Mouse (Mus musculus): Measurements from ENCODE around the gene Fam189a1.

The Fam189a1 gene

DNA sequence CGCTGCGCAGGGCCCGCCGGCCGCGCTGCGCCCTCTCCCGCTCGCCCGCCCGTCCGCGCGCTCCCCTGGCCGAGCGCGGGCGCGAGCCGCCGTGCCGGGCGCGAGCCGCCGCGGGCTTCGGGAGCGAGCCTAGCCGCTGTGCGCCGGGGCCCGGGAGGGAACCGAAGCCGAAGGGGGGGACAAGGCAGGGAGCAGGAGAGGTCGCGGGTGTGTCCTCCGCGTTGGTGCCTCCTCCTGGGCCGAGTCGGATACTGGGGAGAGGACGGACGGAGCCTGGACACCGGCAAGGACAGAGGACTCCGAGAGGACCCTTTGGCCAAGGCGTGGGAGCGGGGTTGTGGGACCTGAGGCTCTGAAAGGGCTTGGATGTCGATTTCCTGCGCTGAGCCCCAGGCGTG is at the start of gene Fam189a1:
Gene Fam189a1, minus strand, starts transcription at position 57 of the 398 bp plus-strand sequence.
- DNase-seq (ENCODE audit: low spot score in 2 of 2), result no peak

DNA sequence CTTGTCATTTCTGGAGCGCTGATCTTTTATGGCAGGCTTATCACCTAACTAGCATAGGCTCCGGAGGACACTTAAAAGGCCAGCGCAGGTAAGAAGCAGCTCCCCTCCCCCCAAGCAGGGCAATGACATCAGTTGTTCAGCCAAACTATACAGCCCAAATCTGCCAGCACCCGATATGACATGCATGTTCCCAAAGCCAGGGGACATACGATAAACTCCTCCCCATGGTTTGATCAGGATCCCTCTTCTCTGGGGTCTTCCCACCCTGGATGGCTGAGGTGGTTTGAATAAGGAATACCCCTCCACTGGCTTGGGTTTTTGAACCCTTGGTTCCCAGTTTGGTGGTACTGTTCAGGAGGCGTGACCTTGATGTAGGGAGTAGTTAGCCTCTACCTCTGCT is 49.7 kb upstream of the Fam189a1 start:
- DNase-seq (ENCODE audit: low spot score in 2 of 2), result no peak

DNA sequence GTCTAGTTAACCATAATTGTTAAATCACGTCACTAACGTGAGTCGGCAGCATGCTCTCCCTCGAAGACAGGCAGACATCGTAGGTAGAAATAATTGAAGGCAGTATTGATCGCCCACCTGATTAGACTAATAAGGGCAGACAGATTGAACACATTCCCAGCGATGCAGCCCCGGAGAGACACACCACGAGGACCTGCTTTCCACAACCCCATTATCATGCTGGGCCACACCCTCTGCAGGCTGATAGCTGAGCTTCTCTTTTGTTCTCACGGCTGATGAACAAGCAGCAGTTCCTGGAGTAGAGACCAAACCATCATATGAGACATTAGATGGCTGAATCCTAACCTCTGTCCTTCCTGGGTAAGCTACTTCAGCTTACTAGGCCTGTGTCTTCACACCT is 46.3 kb upstream of the Fam189a1 start:
- no peak for DNase-seq (ENCODE audit: low spot score in 2 of 2)

- DNase-seq (ENCODE audit: low spot score in 2 of 2), result no peak
These were observed 24.3 kb upstream of the Fam189a1 start for GRCm38 (mm10) chr7:65180694-65181093.

- no peak for DNase-seq (ENCODE audit: low spot score in 2 of 2)
These were observed 14.4 kb upstream of the Fam189a1 start for GRCm38 (mm10) chr7:65170762-65171161.

DNA sequence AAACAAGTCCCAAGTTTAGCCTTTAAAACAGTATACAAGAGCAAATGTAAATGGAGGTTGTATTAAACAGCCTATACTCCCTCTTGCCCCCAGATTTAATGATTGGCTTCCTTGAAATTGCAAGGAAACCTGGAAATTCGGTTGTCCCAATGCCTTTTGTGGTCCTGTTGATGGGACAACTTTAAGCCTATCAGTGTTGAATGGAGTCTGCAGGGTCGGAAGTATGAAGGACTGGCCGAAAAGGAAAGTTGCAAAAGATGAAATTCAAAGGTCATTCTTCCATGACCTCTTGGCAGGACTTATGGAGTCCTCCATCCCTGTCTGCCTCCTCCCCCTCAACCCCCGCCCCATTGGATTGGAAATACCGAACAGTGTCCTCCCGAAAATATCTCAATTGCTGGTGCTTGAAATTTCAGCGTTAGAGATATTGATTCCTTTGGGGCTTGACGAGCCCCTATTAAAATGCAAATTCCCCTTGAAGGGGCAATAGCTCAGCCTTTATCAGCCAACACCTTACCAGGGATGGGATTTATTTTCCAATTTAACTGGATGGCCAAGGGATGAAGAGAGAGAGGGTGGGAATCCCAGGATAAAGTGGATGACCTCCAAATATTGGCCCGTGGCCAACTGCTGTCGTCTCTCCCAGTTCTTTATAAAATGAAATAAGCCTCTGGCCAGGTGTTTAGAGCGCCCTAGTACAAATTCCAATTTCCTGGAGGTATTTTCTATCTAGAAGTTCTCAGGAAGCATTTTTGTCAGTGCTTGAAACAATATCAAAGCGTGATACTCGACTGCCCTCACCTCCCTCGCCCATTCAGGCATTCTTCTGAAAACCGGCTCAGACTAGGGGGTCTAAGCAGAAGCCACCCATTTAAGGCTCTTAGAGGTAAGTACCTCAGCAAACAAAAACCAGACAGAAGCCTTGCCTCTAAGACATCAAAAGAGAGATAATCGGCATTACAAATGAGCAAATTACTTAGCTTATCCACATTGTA is 958 bp upstream of the Fam189a1 start:
- DNase-seq (ENCODE audit: low spot score in 2 of 2), result no peak

GRCm38 (mm10) chr7:65155628-65156513 is 499 bp downstream of the Fam189a1 start:
- DNase-seq (ENCODE audit: low spot score in 2 of 2), result peak in 1 of 2 experiments; percentile 50

GRCm38 (mm10) chr7:65154576-65154975 is 1.8 kb downstream of the Fam189a1 start:
- peak in 1 of 2 experiments; percentile 46 for DNase-seq (ENCODE audit: low spot score in 2 of 2)

DNA sequence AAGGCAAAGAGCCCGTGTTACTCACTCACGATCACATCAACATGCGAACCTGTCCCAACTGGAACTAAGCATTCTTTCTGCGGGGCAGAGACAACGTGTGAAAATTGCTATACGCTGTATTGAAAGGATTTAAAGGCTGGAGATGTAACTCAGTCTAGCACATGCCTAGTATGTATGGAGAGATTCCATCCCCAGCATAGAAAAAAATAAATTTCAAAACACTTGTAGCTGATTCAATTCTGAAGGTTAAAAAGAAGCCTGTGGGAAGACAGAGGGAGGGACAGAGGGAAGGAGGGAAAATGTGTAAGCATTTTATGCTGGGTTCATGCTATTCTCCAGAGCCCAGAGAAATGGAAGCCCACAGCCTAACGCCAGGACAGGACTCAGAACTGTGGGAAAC is 2.5 kb downstream of the Fam189a1 start:
- no peak for DNase-seq (ENCODE audit: low spot score in 2 of 2)

GRCm38 (mm10) chr7:65151526-65151925 is 4.8 kb downstream of the Fam189a1 start:
- DNase-seq (ENCODE audit: low spot score in 2 of 2), result no peak

GRCm38 (mm10) chr7:65149040-65149439 is 7.3 kb downstream of the Fam189a1 start:
- no peak for DNase-seq (ENCODE audit: low spot score in 2 of 2)

DNA sequence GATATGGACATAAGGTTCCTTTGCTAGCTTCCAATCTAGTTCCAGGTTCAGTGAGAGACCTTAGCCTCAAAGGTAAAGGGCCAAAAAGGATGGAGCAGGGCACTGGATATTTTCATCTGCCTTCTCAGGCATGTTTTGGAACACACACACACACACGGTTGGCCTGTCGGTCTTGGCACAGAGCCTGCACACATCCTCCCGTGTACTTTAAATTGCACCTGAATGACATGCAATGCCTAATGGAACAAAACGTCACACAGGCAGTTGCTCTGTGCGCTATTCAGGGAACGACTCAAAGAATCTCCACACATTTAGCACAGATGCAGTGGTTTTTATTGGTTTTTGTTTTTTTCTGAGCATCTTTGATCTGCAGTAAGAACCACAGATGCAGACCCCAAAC is 11.5 kb downstream of the Fam189a1 start:
- no peak for DNase-seq (ENCODE audit: low spot score in 2 of 2)

DNA sequence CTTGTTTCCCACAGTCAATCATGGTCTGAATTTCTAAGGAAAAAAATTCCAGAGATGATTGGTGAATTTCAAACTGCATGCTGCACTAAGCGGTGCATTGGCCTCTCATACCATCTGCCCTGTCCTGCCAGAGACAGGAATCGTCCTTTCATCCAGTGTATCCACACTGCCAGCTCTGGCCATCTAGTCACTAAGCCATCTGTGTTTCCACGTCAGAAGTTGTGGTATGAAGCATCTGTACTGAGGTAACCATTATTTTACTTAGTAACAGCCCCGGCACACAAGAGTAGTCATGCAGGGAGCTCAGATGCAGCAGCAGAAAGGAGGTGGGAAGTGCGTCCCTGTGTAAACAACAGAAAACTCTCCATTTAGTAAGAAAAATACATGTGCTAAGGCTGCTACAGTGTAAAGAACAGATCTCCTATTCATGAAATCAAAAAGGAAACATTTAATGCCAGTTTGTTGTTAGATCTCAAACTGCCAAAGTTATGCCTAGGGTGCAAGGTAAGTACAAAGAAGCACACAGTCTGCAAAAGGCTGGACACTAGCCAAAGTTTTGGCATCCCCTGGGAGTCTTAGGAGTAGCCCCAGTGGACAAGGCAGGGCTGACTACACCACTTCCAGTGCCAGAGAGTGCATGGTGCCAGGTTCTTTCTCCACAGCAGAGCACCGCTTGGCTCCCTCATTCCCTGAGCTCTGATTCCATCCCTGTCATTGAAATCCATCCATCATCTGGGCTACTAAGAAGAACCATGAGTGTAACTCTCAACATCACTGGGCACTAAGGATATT is 14.3 kb downstream of the Fam189a1 start:
- DNase-seq (ENCODE audit: low spot score in 2 of 2), result no peak

DNA sequence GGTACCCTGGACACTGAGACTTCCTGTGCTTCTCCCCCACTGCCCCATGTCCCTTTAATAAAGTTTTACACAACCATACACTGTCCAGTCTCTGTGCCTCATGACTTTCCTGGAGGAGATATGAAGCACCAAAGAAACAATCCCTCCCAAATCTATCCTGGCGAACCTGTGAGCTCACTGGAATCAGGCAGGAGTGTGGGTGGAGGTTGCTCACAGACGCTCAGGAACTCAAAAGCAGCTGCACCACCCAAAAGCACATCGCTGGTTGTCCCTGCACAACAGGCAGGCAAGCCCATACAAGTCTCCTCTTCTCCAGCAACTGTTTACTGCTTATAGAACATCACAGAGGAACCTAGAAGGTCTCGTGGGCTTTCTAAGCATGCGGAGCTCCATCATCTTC is 15.5 kb downstream of the Fam189a1 start:
- DNase-seq (ENCODE audit: low spot score in 2 of 2), result no peak

- no peak for DNase-seq (ENCODE audit: low spot score in 2 of 2)
These were observed 16.3 kb downstream of the Fam189a1 start for GRCm38 (mm10) chr7:65140099-65140498.

DNA sequence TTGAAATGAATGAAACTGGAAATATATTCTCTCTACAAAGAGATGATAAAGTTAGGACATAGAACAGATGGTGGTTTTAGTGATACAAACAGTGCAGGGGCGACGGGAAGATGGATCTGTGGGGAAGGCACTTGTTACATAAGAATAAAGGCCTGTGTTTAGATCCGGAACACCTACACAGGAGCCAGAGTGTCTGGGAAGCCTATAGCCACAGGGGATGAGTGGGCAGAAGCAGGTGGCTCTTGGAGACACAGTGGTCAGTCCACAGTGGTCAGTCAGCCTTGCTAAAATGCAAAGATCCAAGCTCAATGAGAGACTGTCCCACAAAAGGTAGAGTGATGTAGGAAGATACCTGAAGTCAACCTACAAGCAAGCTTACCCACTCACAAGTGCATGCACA is 32.6 kb downstream of the Fam189a1 start:
- no peak for DNase-seq (ENCODE audit: low spot score in 2 of 2)

DNA sequence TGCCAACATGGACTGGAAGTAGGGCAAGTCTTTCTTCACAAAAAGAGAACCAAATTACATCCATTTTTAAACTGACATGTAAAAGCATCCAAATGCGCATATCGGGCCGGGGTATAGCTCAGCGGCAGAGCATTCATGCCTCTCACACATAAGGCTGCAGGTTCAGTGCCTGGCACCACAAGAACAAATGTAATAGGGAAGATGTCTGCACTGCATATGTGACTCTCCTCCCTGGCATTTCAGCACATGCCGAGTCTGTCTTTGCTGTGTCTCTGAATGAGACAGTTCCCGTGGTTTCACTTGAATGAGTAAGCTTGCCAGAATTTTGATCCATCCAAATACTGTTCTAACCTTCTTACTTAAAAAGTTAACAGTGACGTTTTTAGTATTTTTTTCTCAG is 39.5 kb downstream of the Fam189a1 start:
- no peak for DNase-seq (ENCODE audit: low spot score in 2 of 2)

DNA sequence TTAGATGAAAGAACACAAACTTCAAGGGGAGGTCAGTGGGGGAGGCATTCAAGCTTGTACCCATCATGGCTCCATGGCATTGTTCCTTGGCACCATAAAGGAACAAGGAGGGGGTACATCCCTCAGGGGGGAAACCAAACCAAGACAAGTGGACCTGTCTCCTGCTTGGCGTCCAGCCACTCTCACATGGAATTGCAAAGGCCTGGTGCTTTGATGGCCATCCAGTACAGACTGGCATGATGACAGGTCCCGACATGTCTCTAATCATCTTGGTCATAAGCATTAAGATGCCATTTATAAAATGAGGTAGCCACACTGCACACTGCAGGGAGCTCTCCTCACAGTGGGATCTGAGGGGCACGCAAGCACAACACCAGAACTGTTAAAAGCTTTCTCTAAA is 41.0 kb downstream of the Fam189a1 start:
- DNase-seq (ENCODE audit: low spot score in 2 of 2), result no peak

GRCm38 (mm10) chr7:65111664-65112063 is 44.7 kb downstream of the Fam189a1 start:
- DNase-seq (ENCODE audit: low spot score in 2 of 2), result peak; percentile 51 to 57

- DNase-seq (ENCODE audit: low spot score in 2 of 2), result no peak
These were observed 50.8 kb downstream of the Fam189a1 start for GRCm38 (mm10) chr7:65105566-65105965.

DNA sequence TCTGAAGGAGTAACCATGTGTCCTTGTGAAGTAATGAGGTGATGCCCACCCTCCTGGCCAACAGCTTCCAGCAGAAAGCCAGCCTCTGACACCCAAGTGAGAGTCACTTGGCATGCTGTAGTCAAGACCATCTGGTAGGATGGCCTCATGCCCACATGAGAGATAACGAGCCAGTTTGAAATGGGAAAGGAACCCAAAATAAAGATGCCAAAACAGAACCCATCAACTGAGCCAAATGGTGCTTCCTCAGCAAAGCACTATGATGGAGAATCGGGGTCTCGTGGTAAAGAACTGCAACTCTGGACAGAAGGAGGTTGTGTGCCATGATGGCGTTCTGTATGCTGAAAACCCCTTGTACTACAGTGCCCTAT is 51.3 kb downstream of the Fam189a1 start:
- no peak for DNase-seq (ENCODE audit: low spot score in 2 of 2)
